Mouse (Mus musculus) cerebellum, adult 2 months (tissue): ENCODE data around the gene Rab23.
A peak's percentile ranks its signal among the peaks of the same experiment; 100 is the strongest.

Source experiments
- CTCF ChIP-seq: fragments of 200-500 bp; IDR thresholded peaks from 2 replicates; pipeline ENCODE4 v1.5.1; 2011; ENCODE audit warnings: low read depth, mild to moderate bottlenecking, control low read depth, low read length, moderate library complexity, borderline replicate concordance; ENCODE audit not compliant: insufficient read depth
- POLR2A ChIP-seq: fragments of 200-500 bp; IDR thresholded peaks from 2 replicates; pipeline ENCODE4 v1.6.1; 2011; ENCODE audit warnings: low read length, control low read depth, borderline replicate concordance; ENCODE audit not compliant: insufficient read depth

DNA sequence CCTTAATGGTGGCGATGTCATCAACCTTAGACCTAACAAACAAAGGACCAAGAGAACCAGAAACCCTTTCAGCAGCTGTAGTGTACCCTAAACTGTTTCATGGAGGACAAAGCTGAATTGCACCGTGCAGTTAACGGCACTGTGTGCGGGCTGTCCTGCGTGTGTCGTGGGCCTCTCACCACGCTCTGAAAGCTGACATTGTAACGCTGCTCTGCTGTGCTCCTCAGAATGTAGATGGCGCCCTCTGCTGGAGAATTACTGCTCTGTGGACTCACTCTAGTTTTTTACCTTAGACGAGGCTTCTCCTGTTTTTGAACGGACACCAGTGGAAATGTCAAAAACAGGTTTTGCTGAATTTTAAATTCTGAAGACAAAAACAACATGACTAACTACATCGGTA, 19.6 kb downstream of the Rab23 start:
- TF ChIP-seq POLR2A = no peak
- TF ChIP-seq CTCF = peak; percentile 86
